Mouse (Mus musculus): ENCODE results near the gene Actb. TPM values are rescaled to one million over a fixed set of nuclear protein-coding genes. Genes with fewer than 3 reads are reported as not detected.
A peak's percentile ranks its signal among the peaks of the same experiment; 100 is the strongest.

Gene Actb
- polyA plus RNA-seq, 1 experiment from 2014 or later, result 18,716 TPM

DNA sequence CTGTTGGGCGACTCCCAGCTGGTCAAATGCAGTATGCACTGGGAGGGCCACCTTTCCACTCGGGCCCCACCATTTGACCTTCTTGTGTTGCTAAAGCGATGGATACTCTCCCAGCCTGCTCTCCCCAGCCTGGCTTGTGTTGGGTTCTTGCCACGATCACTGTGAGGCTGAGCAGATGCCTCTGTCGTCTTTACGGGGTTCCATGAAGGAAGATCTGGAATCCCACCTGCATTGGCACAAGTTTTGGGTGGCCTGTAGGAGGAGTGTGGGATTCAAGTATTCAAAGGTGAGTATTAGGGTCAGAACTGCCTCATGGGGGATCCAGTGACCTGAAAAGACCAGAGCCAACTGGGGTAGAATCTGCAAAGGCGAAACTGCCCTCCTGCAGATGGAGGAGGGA, 5.9 kb downstream of the Actb start:
- Histone ChIP-seq H3K9ac (replicated peaks; ENCODE audit: low read depth) (no peak overlapping the region), H3K36me3 (ENCODE audit: insufficient read depth, low read length) (peaks cover 53% of the 10 kb centered on the region), H3K4me3 (ENCODE audit: low read depth, low read length) (no peak overlapping the region), H3K27me3 (replicated peaks; ENCODE audit: insufficient read depth, low read length) (no peaks in the 10 kb centered on the region), H3K4me2 (replicated peaks; ENCODE audit: low read depth, low read length) (no peak overlapping the region), H3K9me3 (ENCODE audit: low read length) (no peaks in the 10 kb centered on the region), H3K4me1 (ENCODE audit: insufficient read depth, low read depth, low read length) (no peaks in the 10 kb centered on the region; the same call in none of the 2 replicates), H3K27ac (ENCODE audit: low read length) (no peak overlapping the region)
- TF ChIP-seq CTCF (IDR thresholded peaks at IDR 0.05) (no peak), EP300 (IDR thresholded peaks at IDR 0.05) (no peak)
- WGBS, result 73% methylated on average over 7 of the region's 7 CpGs
- ATAC-seq (no peak), DNase-seq (ENCODE audit: low spot score) (no peak)

DNA sequence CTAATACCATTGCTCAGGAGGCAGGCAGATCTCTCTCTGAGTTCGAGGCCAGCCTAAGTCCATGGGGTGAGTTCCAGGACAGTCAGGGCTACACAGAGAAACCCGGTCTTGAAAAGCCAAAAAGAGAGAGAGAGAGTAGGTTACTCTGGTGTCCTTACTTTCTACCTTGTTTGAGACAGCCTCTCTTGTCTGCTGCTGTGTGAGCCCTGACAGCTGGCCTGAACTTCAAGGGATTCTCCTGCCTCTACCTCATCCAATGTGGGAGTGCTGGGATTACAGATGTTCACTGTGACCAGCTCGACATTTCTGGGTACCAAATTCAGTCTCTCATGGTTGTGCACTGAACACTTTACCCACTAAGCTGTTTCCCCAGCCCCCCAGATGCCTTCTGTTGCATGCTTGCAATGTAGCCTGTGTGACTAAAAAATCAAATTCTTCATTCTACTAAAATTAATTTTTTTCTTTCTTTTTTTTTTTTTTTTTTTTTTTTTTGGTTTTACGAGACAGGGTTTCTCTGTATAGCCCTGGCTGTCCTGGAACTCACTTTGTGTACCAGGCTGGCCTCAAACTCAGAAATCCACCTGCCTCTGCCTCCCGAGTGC, 6.5 kb downstream of the Actb start:
- no peak overlapping the region for H3K4me2 ChIP-seq (replicated peaks; ENCODE audit: low read depth, low read length)

GRCm38 (mm10) chr5:142899057-142899601, 7.4 kb downstream of the Actb start:
- no peaks in the 10 kb centered on the region for H3K27me3 ChIP-seq (replicated peaks; ENCODE audit: insufficient read depth, low read length)
- WGBS, result 72% methylated on average over 9 of the region's 9 CpGs
- H3K36me3 ChIP-seq (ENCODE audit: insufficient read depth, low read length), result peaks cover 38% of the 10 kb centered on the region
- TF ChIP-seq EP300 (IDR thresholded peaks at IDR 0.05), result no peak
- no peak for ATAC-seq
- H3K9me3 ChIP-seq (ENCODE audit: low read length), result no peaks in the 10 kb centered on the region
- H3K4me1 ChIP-seq (ENCODE audit: insufficient read depth, low read depth, low read length), result peaks cover 7% of the 10 kb centered on the region
- no peak overlapping the region for H3K27ac ChIP-seq (ENCODE audit: low read length)
- H3K4me2 ChIP-seq (replicated peaks; ENCODE audit: low read depth, low read length), result no peak overlapping the region
- no peak overlapping the region for H3K4me3 ChIP-seq (ENCODE audit: low read depth, low read length)
- no peak for DNase-seq (ENCODE audit: low spot score)
- no peak overlapping the region for H3K9ac ChIP-seq (replicated peaks; ENCODE audit: low read depth)

More for the DNA sequence above, 6.5 kb downstream of the Actb start:
- Histone ChIP-seq H3K27ac (ENCODE audit: low read length) (no peak overlapping the region), H3K9ac (replicated peaks; ENCODE audit: low read depth) (no peak overlapping the region), H3K4me3 (ENCODE audit: low read depth, low read length) (no peak overlapping the region), H3K27me3 (replicated peaks; ENCODE audit: insufficient read depth, low read length) (no peaks in the 10 kb centered on the region), H3K9me3 (ENCODE audit: low read length) (no peaks in the 10 kb centered on the region), H3K4me1 (ENCODE audit: insufficient read depth, low read depth, low read length) (no peaks in the 10 kb centered on the region; the same call in none of the 2 replicates), H3K36me3 (ENCODE audit: insufficient read depth, low read length) (peaks cover 47% of the 10 kb centered on the region)
- DNase-seq (ENCODE audit: low spot score), result no peak
- WGBS, result 71% methylated on average over 5 of the region's 5 CpGs
- ATAC-seq, result no peak
- TF ChIP-seq CTCF (IDR thresholded peaks at IDR 0.05), result no peak
- no peak for TF ChIP-seq EP300 (IDR thresholded peaks at IDR 0.05)

DNA sequence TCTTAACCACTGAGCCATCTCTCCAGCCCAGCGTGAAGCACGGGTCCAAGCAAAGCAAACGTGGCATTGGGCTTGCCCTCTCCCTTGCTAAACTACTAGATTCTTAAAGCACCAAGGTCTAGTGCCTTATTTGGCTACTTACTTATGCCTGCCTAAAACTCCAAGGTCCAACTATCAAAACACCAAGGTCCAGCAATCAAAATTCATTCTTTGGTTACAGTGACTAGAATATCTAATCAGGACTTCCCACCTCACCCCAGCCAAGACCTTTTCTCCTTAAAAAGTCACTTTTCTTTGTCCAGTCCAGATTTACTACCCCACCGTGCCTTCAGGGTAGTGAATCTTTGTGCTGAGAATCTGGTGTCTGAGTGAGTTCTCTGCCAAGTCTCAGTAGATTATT, 8.2 kb downstream of the Actb start:
- no peak overlapping the region for H3K4me3 ChIP-seq (ENCODE audit: low read depth, low read length)
- WGBS, result 79% methylated on average over 4 of the region's 4 CpGs
- TF ChIP-seq EP300 (IDR thresholded peaks at IDR 0.05), result no peak
- no peak for TF ChIP-seq CTCF (IDR thresholded peaks at IDR 0.05)
- DNase-seq (ENCODE audit: low spot score) (no peak), ATAC-seq (no peak)
- peaks cover 7% of the 10 kb centered on the region for H3K4me1 ChIP-seq (ENCODE audit: insufficient read depth, low read depth, low read length)
- no peaks in the 10 kb centered on the region for H3K9me3 ChIP-seq (ENCODE audit: low read length)
- no peaks in the 10 kb centered on the region for H3K27me3 ChIP-seq (replicated peaks; ENCODE audit: insufficient read depth, low read length)
- no peak overlapping the region for H3K9ac ChIP-seq (replicated peaks; ENCODE audit: low read depth)
- H3K4me2 ChIP-seq (replicated peaks; ENCODE audit: low read depth, low read length), result no peak overlapping the region
- peaks cover 32% of the 10 kb centered on the region for H3K36me3 ChIP-seq (ENCODE audit: insufficient read depth, low read length)
- H3K27ac ChIP-seq (ENCODE audit: low read length), result no peak overlapping the region

DNA sequence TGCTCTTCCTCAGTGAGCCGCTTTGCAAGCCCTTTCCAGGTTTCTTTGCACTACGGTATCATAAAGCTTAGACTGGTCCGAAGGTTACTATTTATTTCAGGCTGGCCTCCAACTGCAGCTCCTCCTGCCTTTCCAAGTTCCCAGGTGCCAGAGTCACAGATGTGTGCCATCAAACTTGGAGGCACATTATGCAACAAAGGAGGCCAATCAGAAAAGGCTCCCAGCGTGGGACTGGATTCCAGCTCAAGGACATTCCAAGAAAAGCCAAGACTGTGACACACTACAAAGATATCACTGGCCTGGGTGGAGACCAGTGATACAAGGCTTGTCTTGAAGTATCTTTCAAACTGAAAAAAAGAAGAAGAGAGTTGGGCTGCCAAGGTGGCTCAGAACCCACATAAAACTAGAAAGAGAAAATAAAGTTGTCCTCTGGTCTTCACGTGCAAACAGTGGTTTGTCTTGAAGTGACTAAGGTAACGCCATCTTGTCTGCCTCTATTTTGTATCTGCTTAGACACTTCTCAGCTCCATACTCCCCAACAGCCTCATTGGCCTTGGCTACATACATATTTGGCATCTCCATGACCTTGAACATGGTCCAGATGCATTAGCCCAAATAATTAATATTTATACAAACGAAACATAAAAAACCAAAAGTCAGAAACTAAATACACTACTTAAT, 8.8 kb downstream of the Actb start:
- DNase-seq (ENCODE audit: low spot score) (peak; percentile 75), ATAC-seq (0 out of 2 replicates have a peak, but pooled peaks have one; percentile 2)
- Histone ChIP-seq H3K9me3 (ENCODE audit: low read length) (no peaks in the 10 kb centered on the region), H3K27ac (ENCODE audit: low read length) (no peak overlapping the region), H3K4me2 (replicated peaks; ENCODE audit: low read depth, low read length) (no peak overlapping the region), H3K36me3 (ENCODE audit: insufficient read depth, low read length) (peaks cover 26% of the 10 kb centered on the region), H3K4me1 (ENCODE audit: insufficient read depth, low read depth, low read length) (peaks cover 7% of the 10 kb centered on the region), H3K4me3 (ENCODE audit: low read depth, low read length) (no peak overlapping the region), H3K27me3 (replicated peaks; ENCODE audit: insufficient read depth, low read length) (no peaks in the 10 kb centered on the region), H3K9ac (replicated peaks; ENCODE audit: low read depth) (no peak overlapping the region)
- 73% methylated on average over 7 of the region's 7 CpGs for WGBS
- no peak for TF ChIP-seq EP300 (IDR thresholded peaks at IDR 0.05)
- no peak for TF ChIP-seq CTCF (IDR thresholded peaks at IDR 0.05)

GRCm38 (mm10) chr5:142896713-142897112, 9.8 kb downstream of the Actb start:
- H3K4me2 ChIP-seq (replicated peaks; ENCODE audit: low read depth, low read length), result no peak overlapping the region
- H3K27me3 ChIP-seq (replicated peaks; ENCODE audit: insufficient read depth, low read length), result no peaks in the 10 kb centered on the region
- DNase-seq (ENCODE audit: low spot score) (no peak), ATAC-seq (no peak)
- peaks cover 7% of the 10 kb centered on the region for H3K4me1 ChIP-seq (ENCODE audit: insufficient read depth, low read depth, low read length)
- H3K27ac ChIP-seq (ENCODE audit: low read length), result no peak overlapping the region
- H3K9me3 ChIP-seq (ENCODE audit: low read length), result no peaks in the 10 kb centered on the region
- WGBS, result 62% methylated on average over 5 of the region's 5 CpGs
- H3K36me3 ChIP-seq (ENCODE audit: insufficient read depth, low read length), result peaks cover 17% of the 10 kb centered on the region
- TF ChIP-seq EP300 (IDR thresholded peaks at IDR 0.05) (no peak), CTCF (IDR thresholded peaks at IDR 0.05) (no peak)
- H3K9ac ChIP-seq (replicated peaks; ENCODE audit: low read depth), result no peak overlapping the region
- no peak overlapping the region for H3K4me3 ChIP-seq (ENCODE audit: low read depth, low read length)

All from lung, postnatal 0 days (tissue).